Mouse (Mus musculus): ENCODE data around the gene Aff2.

GRCm38 (mm10) chrX:69867601-69868000, 507.5 kb downstream of the Aff2 start:
- TF ChIP-seq CTCF (IDR thresholded peaks at IDR 0.05; ENCODE audit: low read depth) (no peak), EP300 (optimal IDR thresholded peaks at IDR 0.05) (no peak)

All from stomach, postnatal 0 days (tissue).